Mouse (Mus musculus): ENCODE results near the gene Prr18. TPM values are rescaled to one million over a fixed set of nuclear protein-coding genes. Genes with fewer than 3 reads are reported as not detected.

Prr18 gene
- total and polyA plus RNA-seq, 2 experiments from 2014 or later: 15.7 to 31.5 TPM

- Histone ChIP-seq H3K4me3 (ENCODE audit: low read depth, low read length) (no peak overlapping the region), H3K4me2 (ENCODE audit: low read depth, low read length, poor library complexity, severe bottlenecking) (no peak overlapping the region), H3K27ac (ENCODE audit: low read depth, low read length) (peak overlapping the region; percentile 93), H3K27me3 (ENCODE audit: insufficient read depth, low read length) (no peaks in the 10 kb centered on the region), H3K4me1 (ENCODE audit: insufficient read depth, low read length) (peaks cover 41% of the 10 kb centered on the region), H3K36me3 (ENCODE audit: insufficient read depth, low read length) (no peaks in the 10 kb centered on the region), H3K9me3 (ENCODE audit: low read length) (no peaks in the 10 kb centered on the region), H3K9ac (replicated peaks; ENCODE audit: low read length, poor library complexity, severe bottlenecking) (no peak overlapping the region)
- 14% methylated on average over 13 of the region's 13 CpGs for WGBS
- no peak for TF ChIP-seq CTCF (IDR thresholded peaks at IDR 0.05)
- ATAC-seq (ENCODE audit: low FRiP score) (no peak), DNase-seq (ENCODE audit: low spot score) (peak; percentile 54)
Observed at GRCm38 (mm10) chr17:8370634-8371229, 33.5 kb downstream of the Prr18 start.

GRCm38 (mm10) chr17:8371834-8372233 lies 34.6 kb downstream of the Prr18 start:
- peak overlapping the region; percentile 93 for H3K27ac ChIP-seq (ENCODE audit: low read depth, low read length)
- peaks cover 35% of the 10 kb centered on the region for H3K4me1 ChIP-seq (ENCODE audit: insufficient read depth, low read length)
- peak overlapping the region; percentile 62 for H3K9ac ChIP-seq (replicated peaks; ENCODE audit: low read length, poor library complexity, severe bottlenecking)
- H3K27me3 ChIP-seq (ENCODE audit: insufficient read depth, low read length): no peaks in the 10 kb centered on the region
- peak overlapping the region; percentile 53 for H3K4me2 ChIP-seq (ENCODE audit: low read depth, low read length, poor library complexity, severe bottlenecking)
- H3K4me3 ChIP-seq (ENCODE audit: low read depth, low read length): peak overlapping the region; percentile 30
- ATAC-seq (ENCODE audit: low FRiP score) (peak; percentile 75), DNase-seq (ENCODE audit: low spot score) (peak; percentile 96)
- no peak for TF ChIP-seq CTCF (IDR thresholded peaks at IDR 0.05)
- no peaks in the 10 kb centered on the region for H3K36me3 ChIP-seq (ENCODE audit: insufficient read depth, low read length)
- 0% methylated on average over 7 of the region's 7 CpGs for WGBS
- no peaks in the 10 kb centered on the region for H3K9me3 ChIP-seq (ENCODE audit: low read length)

- Histone ChIP-seq H3K4me3 (ENCODE audit: low read depth, low read length) (peak overlapping the region; percentile 30), H3K27ac (ENCODE audit: low read depth, low read length) (peak overlapping the region; percentile 93), H3K9ac (replicated peaks; ENCODE audit: low read length, poor library complexity, severe bottlenecking) (peak overlapping the region; percentile 62), H3K36me3 (ENCODE audit: insufficient read depth, low read length) (no peaks in the 10 kb centered on the region), H3K27me3 (ENCODE audit: insufficient read depth, low read length) (no peaks in the 10 kb centered on the region), H3K9me3 (ENCODE audit: low read length) (no peaks in the 10 kb centered on the region), H3K4me2 (ENCODE audit: low read depth, low read length, poor library complexity, severe bottlenecking) (peak overlapping the region; percentile 53), H3K4me1 (ENCODE audit: insufficient read depth, low read length) (peaks cover 30% of the 10 kb centered on the region)
- ATAC-seq (ENCODE audit: low FRiP score): no peak
- DNase-seq (ENCODE audit: low spot score): peak; percentile 90
- TF ChIP-seq CTCF (IDR thresholded peaks at IDR 0.05): peak; percentile 97
- under 1% methylated on average over 18 of the region's 18 CpGs for WGBS
Observed at GRCm38 (mm10) chr17:8372286-8373046, 35.2 kb downstream of the Prr18 start.

GRCm38 (mm10) chr17:8377298-8377697 lies 40.0 kb downstream of the Prr18 start:
- H3K9me3 ChIP-seq (ENCODE audit: low read length): no peaks in the 10 kb centered on the region
- no peak for ATAC-seq (ENCODE audit: low FRiP score)
- no peak for TF ChIP-seq CTCF (IDR thresholded peaks at IDR 0.05)
- WGBS: 62% methylated on average over 5 of the region's 5 CpGs
- H3K4me1 ChIP-seq (ENCODE audit: insufficient read depth, low read length): peaks cover under 1% of the 10 kb centered on the region; the same call in 1 of the 2 replicates
- H3K4me2 ChIP-seq (ENCODE audit: low read depth, low read length, poor library complexity, severe bottlenecking): no peak overlapping the region
- H3K36me3 ChIP-seq (ENCODE audit: insufficient read depth, low read length): no peaks in the 10 kb centered on the region
- DNase-seq (ENCODE audit: low spot score): no peak
- H3K27me3 ChIP-seq (ENCODE audit: insufficient read depth, low read length): no peaks in the 10 kb centered on the region
- H3K4me3 ChIP-seq (ENCODE audit: low read depth, low read length): no peak overlapping the region
- no peak overlapping the region for H3K9ac ChIP-seq (replicated peaks; ENCODE audit: low read length, poor library complexity, severe bottlenecking)
- H3K27ac ChIP-seq (ENCODE audit: low read depth, low read length): no peak overlapping the region

- WGBS: 100% methylated on average over 2 of the region's 2 CpGs
- no peak for DNase-seq (ENCODE audit: low spot score)
- no peaks in the 10 kb centered on the region for H3K36me3 ChIP-seq (ENCODE audit: insufficient read depth, low read length)
- H3K9ac ChIP-seq (replicated peaks; ENCODE audit: low read length, poor library complexity, severe bottlenecking): no peak overlapping the region
- no peak overlapping the region for H3K4me2 ChIP-seq (ENCODE audit: low read depth, low read length, poor library complexity, severe bottlenecking)
- H3K4me3 ChIP-seq (ENCODE audit: low read depth, low read length): no peak overlapping the region
- TF ChIP-seq CTCF (IDR thresholded peaks at IDR 0.05): no peak
- H3K27ac ChIP-seq (ENCODE audit: low read depth, low read length): no peak overlapping the region
- H3K4me1 ChIP-seq (ENCODE audit: insufficient read depth, low read length): 0 out of 2 replicates have a peak, but pooled peaks cover 6% of the 10 kb centered on the region
- H3K9me3 ChIP-seq (ENCODE audit: low read length): no peaks in the 10 kb centered on the region
- H3K27me3 ChIP-seq (ENCODE audit: insufficient read depth, low read length): no peaks in the 10 kb centered on the region
- ATAC-seq (ENCODE audit: low FRiP score): no peak
Observed at GRCm38 (mm10) chr17:8385441-8385840, 48.2 kb downstream of the Prr18 start.

- Histone ChIP-seq H3K27ac (ENCODE audit: low read depth, low read length) (no peak overlapping the region), H3K36me3 (ENCODE audit: insufficient read depth, low read length) (no peaks in the 10 kb centered on the region), H3K9me3 (ENCODE audit: low read length) (no peaks in the 10 kb centered on the region), H3K27me3 (ENCODE audit: insufficient read depth, low read length) (no peaks in the 10 kb centered on the region; the same call in 1 of the 2 replicates), H3K4me1 (ENCODE audit: insufficient read depth, low read length) (0 out of 2 replicates have a peak, but pooled peaks cover 6% of the 10 kb centered on the region), H3K4me3 (ENCODE audit: low read depth, low read length) (peak overlapping the region; percentile 38), H3K4me2 (ENCODE audit: low read depth, low read length, poor library complexity, severe bottlenecking) (peak overlapping the region; percentile 64), H3K9ac (replicated peaks; ENCODE audit: low read length, poor library complexity, severe bottlenecking) (peak overlapping the region; percentile 25; the same call in 1 of the 2 replicates)
- DNase-seq (ENCODE audit: low spot score): peak; percentile 65
- 4% methylated on average over 13 of the region's 13 CpGs for WGBS
- ATAC-seq (ENCODE audit: low FRiP score): peak; percentile 41; the same call in 1 of the 2 replicates
- peak; percentile 83 for TF ChIP-seq CTCF (IDR thresholded peaks at IDR 0.05)
Observed at GRCm38 (mm10) chr17:8388463-8388862, 51.2 kb downstream of the Prr18 start.

Data from midbrain, postnatal 0 days (tissue).